Mouse (Mus musculus): Measurements from ENCODE around the gene Cyld. TPM values are rescaled to one million over a fixed set of nuclear protein-coding genes. Genes with fewer than 3 reads are reported as not detected.

The Cyld gene
- polyA plus RNA-seq (2012; rRNA removed) = 9.1 and 9.5 TPM in 2 replicates

GRCm38 (mm10) chr8:88696721-88697641 lies at the start of gene Cyld:
Gene Cyld, plus strand, starts transcription at chr8:88697028.

Other genes with a start within 250 kb of the Cyld start
- gene Nkd1, start 175.7 kb upstream of the Cyld start, polyA plus RNA-seq (2012; rRNA removed) = 46.5 and 48.5 TPM in 2 replicates
- gene Snx20, start 60.9 kb upstream of the Cyld start, polyA plus RNA-seq (2012; rRNA removed) = 1.2 and 1.4 TPM in 2 replicates
- 0.18 and 0.28 TPM in 2 replicates for gene Nod2, start 49.7 kb upstream of the Cyld start, polyA plus RNA-seq (2012; rRNA removed)